Mouse (Mus musculus) retina, postnatal 1 day (tissue): ENCODE measurements at regions not wholly inside any gene's neighbourhood (a gene's known extent, or its start where the extent isn't known, plus 50 kb on each side); places are given as distances from the start of the nearest gene placed in this dataset.

Source experiments
- DNase-seq: peaks from one replicate; pipeline ENCODE4 v3.0.0-alpha.2; 2012

- DNase-seq = no peak
Measured at GRCm38 (mm10) chrX:19168983-19169382, 312.1 kb downstream of the Tex13c3 start.

- no peak for DNase-seq
Measured at GRCm38 (mm10) chrX:19168546-19168945, 312.6 kb downstream of the Tex13c3 start.

DNA sequence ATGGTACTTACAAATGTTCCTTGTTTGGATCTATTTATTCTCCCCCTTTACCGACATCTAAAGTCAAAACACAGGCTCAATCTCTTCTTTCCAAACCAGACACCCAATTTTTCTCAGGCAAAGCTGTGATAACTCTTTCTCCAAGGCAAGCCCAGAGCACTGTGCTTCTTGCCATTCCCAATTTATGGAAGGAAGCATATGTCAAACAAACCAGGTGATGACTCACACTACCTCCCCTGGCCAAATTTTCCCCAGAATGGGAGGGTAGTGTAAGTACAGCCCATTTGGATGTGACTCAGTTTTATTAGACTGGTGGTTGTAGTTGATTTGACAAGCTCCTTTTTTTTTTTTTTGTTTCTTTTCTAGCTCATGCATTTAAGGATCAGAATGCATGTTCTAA is 313.0 kb downstream of the Tex13c3 start:
- no peak for DNase-seq

- peak; percentile 36 for DNase-seq
Measured at GRCm38 (mm10) chrX:19167121-19167853, 313.8 kb downstream of the Tex13c3 start.

DNA sequence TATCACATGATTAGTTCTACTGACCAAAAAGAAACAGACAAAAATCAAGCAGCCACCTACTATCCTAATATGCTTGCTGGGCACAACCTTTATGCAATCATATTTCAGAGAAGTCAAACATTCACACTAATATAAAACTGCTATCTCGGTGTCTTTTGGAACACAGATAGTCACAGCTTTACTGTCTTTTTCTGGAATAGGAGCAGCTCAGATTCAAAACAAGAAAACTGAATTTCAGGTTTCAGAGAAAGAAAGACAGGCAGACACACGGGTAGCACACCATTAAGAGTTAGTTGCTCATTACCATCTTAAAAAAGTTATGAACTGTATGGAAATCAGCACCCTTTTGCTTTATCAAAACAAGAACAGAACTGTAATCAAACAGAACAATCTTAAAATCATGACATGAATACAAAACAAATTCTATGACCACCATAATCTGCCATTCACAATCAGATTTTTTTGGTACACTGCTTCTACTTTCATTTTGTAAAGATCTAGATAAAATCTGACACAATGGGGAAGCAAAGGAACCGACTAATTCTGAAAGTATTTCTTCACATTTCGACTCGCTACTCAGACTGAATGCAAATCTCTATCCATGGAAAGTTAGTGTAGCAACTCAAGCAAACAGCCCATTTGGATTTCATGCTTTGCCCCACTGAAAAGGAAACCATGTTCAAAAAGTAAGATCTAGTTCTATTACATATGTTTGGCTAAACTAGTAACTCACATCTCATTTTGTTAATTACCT is 315.1 kb downstream of the Tex13c3 start:
- peak; percentile 0 for DNase-seq

DNA sequence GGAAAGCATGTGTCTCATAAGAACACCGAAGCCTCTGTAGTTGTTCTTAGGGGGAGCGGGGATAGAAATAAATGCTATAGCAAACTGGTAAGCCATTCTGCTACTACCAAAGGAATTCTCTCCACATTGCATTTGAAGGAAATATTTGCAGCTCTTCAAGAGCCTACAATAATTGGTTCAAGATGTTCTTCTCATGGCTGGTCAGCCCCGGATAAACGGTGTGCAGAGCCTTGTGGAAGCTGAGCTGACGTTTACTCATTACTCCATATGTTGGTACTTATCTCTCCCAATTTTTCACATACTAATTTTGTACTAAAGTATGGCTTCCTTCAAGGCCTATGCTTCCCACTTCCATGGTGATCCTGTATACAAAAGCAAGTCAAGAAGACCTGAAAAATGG is 317.0 kb downstream of the Tex13c3 start:
- DNase-seq = no peak

DNA sequence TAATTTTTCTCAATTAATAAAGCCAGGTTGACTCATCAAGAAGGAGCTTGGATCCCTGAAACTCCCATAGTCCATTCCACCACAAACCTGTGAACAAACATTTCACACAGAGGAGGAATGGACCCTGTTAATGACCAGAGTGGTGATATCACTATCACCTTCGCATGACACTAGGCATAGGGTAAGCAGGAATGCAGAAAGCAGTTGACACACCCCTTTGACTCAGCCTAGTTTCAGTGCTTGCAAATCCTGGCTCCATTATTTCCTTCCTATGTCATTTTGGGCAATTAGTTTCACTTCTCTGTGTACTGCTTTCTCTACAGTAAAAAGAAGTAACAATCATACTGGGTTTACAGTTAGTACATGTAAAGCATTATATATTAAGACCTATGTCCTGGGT is 318.2 kb downstream of the Tex13c3 start:
- no peak for DNase-seq

DNA sequence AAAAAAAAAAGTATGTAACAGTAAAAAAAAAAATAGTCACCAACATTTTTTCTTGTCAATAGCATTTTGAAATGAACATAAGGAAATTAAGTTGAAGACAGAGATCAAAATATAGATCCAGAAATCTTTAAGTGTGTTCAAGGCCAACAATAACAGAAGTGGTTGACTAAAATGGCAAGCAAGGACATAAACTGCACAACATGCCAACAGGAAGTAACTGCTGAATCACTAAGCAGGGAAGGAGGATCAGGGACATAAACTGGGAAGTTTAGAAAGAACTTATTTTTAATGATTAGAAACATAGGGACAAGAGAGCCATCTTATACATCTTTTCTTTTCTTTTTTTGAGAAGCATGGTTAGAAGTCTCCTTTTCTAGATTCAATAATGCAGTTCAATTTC is 318.8 kb downstream of the Tex13c3 start:
- DNase-seq = no peak

DNA sequence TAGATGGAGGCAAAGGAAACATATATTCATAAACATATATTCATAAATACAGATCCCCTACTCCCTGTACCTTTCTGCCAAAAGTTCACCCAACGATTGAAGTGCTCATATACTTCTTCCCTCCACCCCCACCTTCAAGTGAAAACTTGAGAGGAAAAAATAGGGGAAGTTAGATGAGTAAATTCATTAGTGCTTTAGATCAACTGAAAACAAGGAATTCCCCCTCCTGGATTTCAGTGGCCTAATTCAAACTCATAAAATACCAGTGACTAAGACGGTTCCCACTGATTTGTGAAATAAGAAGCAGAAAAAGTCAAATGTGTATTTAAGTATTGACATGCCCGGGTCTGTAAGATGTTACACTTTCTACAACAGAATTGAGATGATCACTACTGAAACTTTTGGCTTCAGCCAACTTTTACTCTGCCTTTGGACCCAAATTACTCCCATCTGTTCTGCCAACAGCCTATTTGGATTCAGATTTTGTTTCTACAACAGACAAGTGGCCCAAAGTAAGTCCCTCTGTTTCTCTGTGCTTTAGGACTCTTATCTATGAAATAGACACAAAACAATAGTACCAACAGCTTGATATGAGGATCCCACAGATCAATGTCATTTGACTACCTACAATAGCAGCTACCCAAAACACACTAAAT is 320.7 kb downstream of the Tex13c3 start:
- DNase-seq = no peak

DNA sequence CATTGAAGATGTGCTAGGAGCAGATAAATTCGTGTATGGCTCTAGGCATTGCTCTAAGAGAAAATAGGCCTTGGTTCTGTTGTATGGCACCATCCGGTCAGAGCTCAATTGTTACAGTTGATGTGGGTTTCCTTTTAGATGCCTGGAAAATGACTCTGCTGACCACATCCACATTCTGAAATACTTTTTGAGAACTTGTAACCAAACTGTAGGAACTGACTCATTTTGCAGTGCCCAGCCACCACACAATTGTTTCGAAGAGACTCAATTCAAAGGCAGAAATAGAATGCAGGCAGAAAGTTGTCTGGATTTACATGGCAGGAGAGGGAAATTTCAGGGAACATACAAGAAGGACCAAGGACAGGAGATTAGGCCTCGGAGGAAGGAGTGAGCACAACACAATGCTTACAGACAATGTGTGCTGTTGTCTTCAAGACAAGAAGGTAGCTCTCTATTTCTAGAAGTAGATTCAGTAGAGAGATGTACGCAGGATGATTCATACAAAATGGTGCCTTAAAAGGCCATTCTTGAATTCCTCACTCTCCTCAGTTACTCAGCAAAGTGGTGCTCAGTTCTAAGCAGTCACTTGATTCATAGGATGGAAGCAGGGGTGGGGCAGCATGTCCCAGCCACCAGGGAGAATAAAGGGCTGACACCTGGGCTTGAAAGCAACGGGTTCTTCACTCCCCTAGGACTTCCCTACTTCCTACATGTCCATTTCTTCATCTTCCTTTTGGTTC is 323.5 kb downstream of the Tex13c3 start:
- no peak for DNase-seq

DNA sequence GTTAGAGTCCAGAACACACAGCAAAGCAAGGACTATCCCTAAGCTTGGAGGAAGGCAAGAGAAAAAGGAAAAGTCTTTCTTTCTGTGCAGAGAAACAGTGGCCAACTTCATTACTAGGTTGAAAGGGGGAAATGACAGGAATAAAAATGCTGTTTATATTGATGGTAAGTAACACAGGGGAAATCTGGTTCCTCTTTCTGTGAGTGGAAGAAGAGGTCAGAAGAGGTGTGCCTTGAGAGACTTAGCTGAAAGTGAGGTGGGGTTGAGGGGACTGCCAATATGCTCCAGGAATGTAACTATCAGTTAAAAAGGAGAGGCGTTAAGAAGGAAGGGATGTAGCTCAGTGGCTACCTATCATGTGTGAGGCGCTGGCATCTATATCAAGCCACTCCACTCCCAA is 327.5 kb downstream of the Tex13c3 start:
- no peak for DNase-seq

DNA sequence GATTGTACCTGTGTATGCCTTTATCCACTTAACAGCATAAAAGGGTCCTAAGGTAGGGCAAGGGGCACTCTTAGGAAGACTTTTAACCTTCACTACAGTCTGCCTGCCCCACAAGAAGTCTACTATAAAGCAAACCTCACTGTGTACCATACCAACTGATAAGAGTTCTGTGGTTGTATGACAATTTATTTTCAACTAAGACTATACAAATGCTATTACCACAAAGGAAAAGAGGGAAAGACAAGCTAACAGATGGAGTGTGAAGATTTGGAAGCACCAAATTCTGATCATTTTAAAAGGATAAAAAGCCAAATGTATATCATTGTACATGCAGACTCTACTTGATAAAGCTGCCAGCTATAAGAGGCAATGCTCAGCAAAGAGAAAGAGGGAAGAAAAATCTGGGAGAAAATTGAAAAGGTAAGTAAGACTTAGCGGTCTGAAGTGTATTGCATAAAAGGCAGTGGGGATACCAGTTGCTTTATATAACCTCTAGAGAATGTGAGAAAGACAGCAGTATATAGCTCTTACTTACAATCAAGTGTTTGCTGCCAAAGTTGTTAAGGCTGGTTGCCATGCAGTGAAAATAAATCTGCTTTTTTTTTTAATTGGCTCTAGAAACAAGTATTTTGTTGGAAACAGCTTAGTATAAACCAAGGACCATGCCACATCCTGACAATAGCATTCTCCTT is 328.8 kb downstream of the Tex13c3 start:
- no peak for DNase-seq

DNA sequence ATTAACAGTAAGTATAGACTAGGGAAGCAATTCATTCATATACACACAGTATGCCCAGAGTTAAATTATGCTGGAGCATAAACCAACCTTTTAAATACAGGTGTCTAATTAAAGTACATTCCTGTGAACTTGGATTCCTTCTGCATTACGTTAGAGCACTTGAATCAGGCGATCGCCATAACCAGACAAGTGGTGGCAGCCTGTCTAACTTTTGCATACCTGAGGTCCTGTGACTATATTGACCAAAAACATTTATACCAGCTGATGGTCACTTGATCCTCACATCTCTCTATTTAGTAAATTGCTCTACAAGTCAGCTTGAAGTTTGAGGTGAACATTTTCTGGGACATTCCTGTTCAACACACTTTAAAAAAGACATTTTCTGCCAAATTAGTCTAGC is 330.5 kb downstream of the Tex13c3 start:
- DNase-seq = no peak

DNA sequence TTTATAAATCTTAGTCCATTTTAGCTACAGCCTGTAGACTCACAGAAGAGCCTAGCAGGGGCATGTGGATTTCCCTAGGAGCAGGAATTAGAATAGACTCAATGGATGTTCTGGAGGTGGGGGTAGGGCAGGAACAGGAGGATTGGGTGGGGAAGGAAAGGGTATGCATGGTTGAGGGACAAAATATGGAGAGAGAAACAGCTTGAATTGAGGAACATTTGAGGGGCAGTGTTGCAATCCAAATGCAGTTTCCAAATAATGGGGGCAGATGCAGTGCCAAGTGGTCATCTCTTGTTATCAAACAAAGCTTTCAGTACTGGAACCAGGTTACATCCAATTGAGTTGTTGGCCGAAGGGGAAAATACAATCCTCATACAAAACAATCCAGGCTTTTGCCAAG is 332.4 kb downstream of the Tex13c3 start:
- no peak for DNase-seq

DNA sequence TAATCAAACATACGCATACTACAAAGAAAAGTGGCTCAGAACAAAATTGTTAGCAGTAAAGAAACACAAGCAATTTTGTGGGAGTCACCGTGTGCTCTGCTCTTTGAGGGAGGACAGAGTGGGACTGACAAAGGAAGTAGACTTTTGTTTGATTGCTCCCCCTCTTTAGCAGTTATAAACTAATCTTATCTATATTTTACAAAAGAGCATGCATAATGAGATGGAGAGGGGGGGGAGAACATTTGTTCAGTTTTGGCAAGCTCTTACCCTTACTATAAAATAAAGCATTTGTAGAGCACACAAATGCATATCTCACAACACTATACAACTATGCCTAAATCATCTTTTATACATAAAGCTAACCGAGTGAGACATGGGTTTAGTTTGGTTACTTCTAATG is 332.9 kb downstream of the Tex13c3 start:
- no peak for DNase-seq

GRCm38 (mm10) chrX:19112753-19113152 is 368.4 kb downstream of the Tex13c3 start:
- no peak for DNase-seq

DNA sequence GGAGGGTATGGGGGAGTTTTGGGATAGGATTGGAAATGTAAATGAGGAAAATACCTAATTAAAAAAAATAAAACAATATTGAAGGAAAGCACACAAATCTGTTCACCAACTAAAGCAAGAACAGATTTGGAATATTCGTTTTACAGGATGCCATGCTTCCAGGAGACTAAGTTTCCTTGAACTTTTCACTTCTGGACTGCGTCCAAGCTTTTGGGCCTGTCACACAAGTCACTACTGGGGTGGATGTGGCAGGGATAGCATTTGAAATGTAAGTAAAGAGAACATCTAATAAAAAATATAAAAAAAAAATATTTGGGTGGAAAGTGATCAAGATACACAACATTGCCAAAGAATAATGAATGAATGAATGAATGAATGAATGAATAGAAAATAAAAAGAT is 378.2 kb downstream of the Tex13c3 start:
- DNase-seq = no peak

GRCm38 (mm10) chrX:19095960-19096359 is 385.2 kb downstream of the Tex13c3 start:
- no peak for DNase-seq

GRCm38 (mm10) chrX:19084435-19084834 is 396.7 kb downstream of the Tex13c3 start:
- DNase-seq = no peak

DNA sequence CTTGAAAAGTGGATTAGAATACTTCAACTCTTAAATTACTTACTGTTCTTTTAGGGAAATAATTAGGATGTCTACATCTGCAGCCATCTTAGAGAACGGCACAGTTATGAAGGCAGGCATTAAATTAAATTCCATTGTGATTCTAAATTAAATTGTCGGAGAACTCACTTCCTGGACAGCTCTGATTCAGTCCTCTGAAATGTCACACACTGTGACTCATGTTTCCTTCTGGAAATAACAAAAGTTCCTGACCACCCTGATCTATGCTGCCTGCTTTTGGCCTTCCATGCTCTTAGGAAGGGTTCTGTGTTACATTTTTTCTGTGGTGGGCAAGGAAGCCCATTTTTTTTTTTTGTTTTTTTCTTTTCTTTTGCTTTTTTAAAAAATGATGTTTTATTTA is 401.1 kb downstream of the Tex13c3 start:
- no peak for DNase-seq
